Mouse (Mus musculus) heart, embryonic 12.5 days (tissue): ENCODE measurements around the gene Gprc5b. TPM values are rescaled to one million over a fixed set of nuclear protein-coding genes. Genes with fewer than 3 reads are reported as not detected.

Experiments
- ATAC-seq: fragments of 200-750 bp; cut with Nextera tagmentation; 2 replicates; pipeline ENCODE4 v1.8.0; 2017; ENCODE audit warnings: moderate TSS enrichment, moderate library complexity; ENCODE audit not compliant: insufficient number of reproducible peaks, low FRiP score
- H3K27ac ChIP-seq: fragments of 300-500 bp; sonication (generic); 2 replicates; pipeline ENCODE4 v1.5.1; 2016; ENCODE audit warnings: mild to moderate bottlenecking, moderate library complexity; ENCODE audit not compliant: poor library complexity, severe bottlenecking
- H3K27me3 ChIP-seq: fragments of 300-500 bp; sonication (generic); replicated peaks from 2 replicates; pipeline ENCODE4 v1.6.1; 2016; ENCODE audit warnings: mild to moderate bottlenecking, moderate library complexity
- H3K36me3 ChIP-seq: fragments of 300-500 bp; sonication (generic); 2 replicates; pipeline ENCODE4 v1.6.1; 2016; ENCODE audit warnings: mild to moderate bottlenecking, moderate library complexity
- H3K4me1 ChIP-seq: fragments of 300-500 bp; sonication (generic); replicated peaks from 2 replicates; pipeline ENCODE4 v1.6.1; 2016; ENCODE audit warnings: mild to moderate bottlenecking
- H3K4me2 ChIP-seq: fragments of 300-500 bp; sonication (generic); 2 replicates; pipeline ENCODE4 v1.6.1; 2016; ENCODE audit warnings: mild to moderate bottlenecking, moderate library complexity
- H3K4me3 ChIP-seq: fragments of 300-500 bp; sonication (generic); 2 replicates; pipeline ENCODE4 v1.5.1; 2016; ENCODE audit warnings: mild to moderate bottlenecking
- H3K9ac ChIP-seq: fragments of 300-500 bp; sonication (generic); 2 replicates; pipeline ENCODE4 v1.6.1; 2016; ENCODE audit warnings: mild to moderate bottlenecking, moderate library complexity
- H3K9me3 ChIP-seq: fragments of 300-500 bp; sonication (generic); replicated peaks from 2 replicates; pipeline ENCODE4 v1.6.1; 2016; ENCODE audit warnings: mild to moderate bottlenecking, moderate library complexity
- WGBS: fragments of 180-500 bp; shearing (Covaris S2); methylation state at CpG from one replicate; pipeline ENCODE4 v1.1.7; 2016; 5-methylcytosine and 5-hydroxymethylcytosine counted together
- polyA plus RNA-seq: library from polyadenylated mRNA; unstranded; fragments of >200 nt; fragmentation: Nextera tagmentation; extraction: Ambion mirVana; gene quantifications from 2 replicates; pipeline ENCODE4 v1.2.1, GENCODE M21; 2016

Gene Gprc5b
- polyA plus RNA-seq, 1 experiment from 2014 or later: 3.3 TPM

- Histone ChIP-seq H3K27ac (no peak overlapping the region), H3K4me1 (peaks cover 33% of the 10 kb centered on the region), H3K36me3 (no peaks in the 10 kb centered on the region), H3K4me2 (no peak overlapping the region), H3K27me3 (0 out of 2 replicates have a peak, but pooled peaks cover 5% of the 10 kb centered on the region), H3K4me3 (no peak overlapping the region), H3K9me3 (no peaks in the 10 kb centered on the region), H3K9ac (no peak overlapping the region)
- no peak for ATAC-seq
- 47% methylated on average over 5 of the region's 5 CpGs for WGBS
Measured at GRCm38 (mm10) chr7:118989275-118989856, 5.6 kb downstream of the Gprc5b start.

DNA sequence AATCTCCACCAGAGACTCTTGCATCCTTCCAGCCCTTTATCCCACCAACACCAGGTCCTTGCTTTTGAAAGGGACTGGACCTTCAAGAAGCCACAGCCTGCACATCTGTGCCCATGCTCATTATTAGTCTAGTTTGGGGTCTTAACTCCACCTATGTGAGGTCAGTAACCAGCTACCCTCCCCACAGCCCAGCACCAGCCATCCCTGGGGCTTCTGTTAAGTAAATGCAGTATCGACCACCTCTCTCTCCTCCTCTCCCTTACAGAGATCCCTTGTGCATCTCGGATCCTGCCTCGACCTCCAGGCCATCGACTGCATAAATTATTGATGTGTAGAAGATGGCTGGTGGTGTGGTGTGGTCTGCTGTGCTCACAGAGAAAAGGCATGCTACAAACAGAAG, 8.6 kb downstream of the Gprc5b start:
- Histone ChIP-seq H3K9ac (no peak overlapping the region), H3K27ac (no peak overlapping the region), H3K4me2 (no peak overlapping the region), H3K9me3 (no peaks in the 10 kb centered on the region), H3K4me3 (no peak overlapping the region), H3K36me3 (peaks cover 12% of the 10 kb centered on the region), H3K27me3 (no peaks in the 10 kb centered on the region), H3K4me1 (peaks cover 11% of the 10 kb centered on the region)
- 69% methylated on average over 4 of the region's 4 CpGs for WGBS
- no peak for ATAC-seq

DNA sequence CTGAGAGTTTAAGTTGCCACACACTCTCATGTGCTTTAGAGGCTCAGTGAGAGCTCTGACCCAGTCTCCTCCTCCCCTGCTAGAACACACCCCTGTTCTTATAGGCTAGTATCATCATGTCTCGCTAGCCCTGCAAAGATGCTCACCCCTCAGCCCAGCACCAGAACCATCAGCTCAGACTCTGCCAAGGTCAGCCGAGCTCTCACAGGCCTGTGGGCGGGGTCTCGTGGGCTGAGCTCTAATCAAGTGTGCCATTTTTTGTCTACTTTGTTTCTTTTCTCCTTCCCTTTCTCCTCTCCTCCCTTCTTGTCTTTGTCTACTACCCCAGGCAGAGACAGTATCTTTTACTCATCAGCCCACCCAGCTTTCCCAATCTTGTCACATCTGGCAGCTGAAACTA, 9.2 kb downstream of the Gprc5b start:
- no peak overlapping the region for H3K9ac ChIP-seq
- H3K9me3 ChIP-seq: no peaks in the 10 kb centered on the region
- H3K4me1 ChIP-seq: peaks cover 11% of the 10 kb centered on the region
- ATAC-seq: no peak
- 80% methylated on average over 4 of the region's 4 CpGs for WGBS
- no peaks in the 10 kb centered on the region for H3K27me3 ChIP-seq
- peaks cover 12% of the 10 kb centered on the region for H3K36me3 ChIP-seq
- no peak overlapping the region for H3K4me2 ChIP-seq
- H3K4me3 ChIP-seq: no peak overlapping the region
- H3K27ac ChIP-seq: no peak overlapping the region

DNA sequence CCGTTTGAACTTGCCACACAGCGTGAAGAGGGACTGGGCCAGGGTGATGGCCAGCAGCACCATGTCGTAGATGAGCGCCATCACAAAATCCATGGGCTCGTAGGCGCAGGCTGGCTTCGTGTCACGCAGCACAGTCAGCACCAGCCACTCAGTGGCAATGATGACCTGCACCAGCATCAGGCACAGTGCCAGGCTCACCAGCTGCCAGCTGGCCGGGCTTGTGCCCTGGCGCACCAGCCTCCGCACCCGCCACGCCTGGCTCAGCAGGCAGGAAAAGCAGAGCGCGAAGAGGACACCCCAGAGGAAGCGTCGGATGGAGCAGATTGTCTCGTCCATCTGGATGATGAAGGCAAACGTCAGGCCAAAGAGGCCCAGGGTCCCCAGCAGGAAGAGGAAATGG, 11.1 kb downstream of the Gprc5b start:
- no peak for ATAC-seq
- Histone ChIP-seq H3K4me2 (no peak overlapping the region), H3K4me1 (0 out of 2 replicates have a peak, but pooled peaks cover 1% of the 10 kb centered on the region), H3K9me3 (no peaks in the 10 kb centered on the region), H3K4me3 (no peak overlapping the region), H3K27me3 (no peaks in the 10 kb centered on the region), H3K9ac (no peak overlapping the region), H3K36me3 (peaks cover 12% of the 10 kb centered on the region), H3K27ac (no peak overlapping the region)
- 82% methylated on average over 19 of the region's 19 CpGs for WGBS

DNA sequence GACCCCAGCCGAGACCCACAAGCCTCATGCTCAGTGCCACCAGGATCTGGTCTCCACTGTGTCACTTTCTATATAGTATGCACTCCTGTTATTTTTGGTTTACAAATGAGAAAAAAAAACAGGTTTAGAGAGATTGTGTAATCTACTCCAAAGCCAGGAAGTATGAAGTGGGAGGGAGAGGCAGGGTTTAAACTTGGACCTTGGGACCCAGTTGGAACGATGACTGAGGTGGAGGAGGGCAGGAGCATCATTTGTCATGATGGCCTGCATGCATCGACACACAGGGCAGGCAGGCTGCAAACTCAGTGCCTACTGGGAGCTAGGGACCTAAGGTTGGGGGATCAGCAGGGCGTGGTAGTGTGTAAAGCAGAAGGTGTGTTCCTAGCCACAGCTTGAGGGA, 12.4 kb downstream of the Gprc5b start:
- Histone ChIP-seq H3K4me2 (no peak overlapping the region), H3K4me1 (no peaks in the 10 kb centered on the region), H3K9ac (no peak overlapping the region), H3K9me3 (no peaks in the 10 kb centered on the region), H3K4me3 (no peak overlapping the region), H3K36me3 (peaks cover 12% of the 10 kb centered on the region), H3K27me3 (no peaks in the 10 kb centered on the region), H3K27ac (no peak overlapping the region)
- 78% methylated on average over 4 of the region's 4 CpGs for WGBS
- ATAC-seq: no peak

GRCm38 (mm10) chr7:118981831-118982230, 13.2 kb downstream of the Gprc5b start:
- Histone ChIP-seq H3K4me3 (no peak overlapping the region), H3K27ac (no peak overlapping the region), H3K9ac (no peak overlapping the region), H3K4me1 (peaks cover 6% of the 10 kb centered on the region), H3K27me3 (no peaks in the 10 kb centered on the region), H3K4me2 (no peak overlapping the region), H3K36me3 (peaks cover 12% of the 10 kb centered on the region), H3K9me3 (no peaks in the 10 kb centered on the region)
- WGBS: 81% methylated on average over 5 of the region's 5 CpGs
- no peak for ATAC-seq

GRCm38 (mm10) chr7:118981346-118981745, 13.7 kb downstream of the Gprc5b start:
- ATAC-seq: no peak
- Histone ChIP-seq H3K36me3 (peaks cover 12% of the 10 kb centered on the region), H3K27ac (no peak overlapping the region), H3K4me2 (no peak overlapping the region), H3K27me3 (no peaks in the 10 kb centered on the region), H3K4me3 (no peak overlapping the region), H3K4me1 (peaks cover 11% of the 10 kb centered on the region), H3K9ac (no peak overlapping the region), H3K9me3 (no peaks in the 10 kb centered on the region)
- WGBS: 68% methylated on average over 4 of the region's 4 CpGs

GRCm38 (mm10) chr7:118979708-118980107, 15.3 kb downstream of the Gprc5b start:
- 73% methylated on average over 9 of the region's 9 CpGs for WGBS
- ATAC-seq: no peak
- no peak overlapping the region for H3K27ac ChIP-seq
- no peaks in the 10 kb centered on the region for H3K27me3 ChIP-seq
- H3K9me3 ChIP-seq: no peaks in the 10 kb centered on the region
- H3K4me1 ChIP-seq: peaks cover 15% of the 10 kb centered on the region
- no peak overlapping the region for H3K4me3 ChIP-seq
- H3K4me2 ChIP-seq: no peak overlapping the region
- H3K36me3 ChIP-seq: peaks cover 12% of the 10 kb centered on the region
- H3K9ac ChIP-seq: no peak overlapping the region

GRCm38 (mm10) chr7:118979121-118979520, 15.9 kb downstream of the Gprc5b start:
- Histone ChIP-seq H3K9me3 (no peaks in the 10 kb centered on the region), H3K36me3 (peaks cover 10% of the 10 kb centered on the region), H3K9ac (no peak overlapping the region), H3K4me2 (no peak overlapping the region), H3K27ac (no peak overlapping the region), H3K4me3 (no peak overlapping the region), H3K27me3 (no peaks in the 10 kb centered on the region), H3K4me1 (peaks cover 15% of the 10 kb centered on the region)
- ATAC-seq: no peak
- 81% methylated on average over 7 of the region's 7 CpGs for WGBS

DNA sequence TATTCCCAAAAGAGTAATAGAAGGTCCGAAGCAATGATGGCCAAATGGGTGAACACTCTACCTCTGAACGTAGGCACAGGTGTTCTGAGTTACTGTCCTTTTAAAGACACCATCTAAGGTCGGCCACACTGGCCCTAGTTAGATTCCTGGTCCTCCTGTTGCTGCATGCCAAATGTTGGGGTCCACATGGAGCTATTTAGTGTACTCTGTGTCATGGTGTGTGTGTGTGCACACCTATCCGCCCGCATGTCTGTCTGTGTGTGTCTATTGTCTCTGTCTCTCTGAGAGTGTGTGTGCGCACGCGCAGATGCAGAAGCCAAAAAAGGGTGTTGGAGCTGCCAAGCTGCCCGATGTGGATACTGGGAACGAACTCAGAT, 17.9 kb downstream of the Gprc5b start:
- no peak overlapping the region for H3K9ac ChIP-seq
- H3K27ac ChIP-seq: peak overlapping the region; percentile 14; the same call in 1 of the 2 replicates
- H3K4me1 ChIP-seq: peaks cover 15% of the 10 kb centered on the region
- no peak overlapping the region for H3K4me3 ChIP-seq
- H3K27me3 ChIP-seq: no peaks in the 10 kb centered on the region
- H3K9me3 ChIP-seq: no peaks in the 10 kb centered on the region
- no peak overlapping the region for H3K4me2 ChIP-seq
- H3K36me3 ChIP-seq: no peaks in the 10 kb centered on the region; the same call in 1 of the 2 replicates
- 79% methylated on average over 10 of the region's 10 CpGs for WGBS
- ATAC-seq: no peak

DNA sequence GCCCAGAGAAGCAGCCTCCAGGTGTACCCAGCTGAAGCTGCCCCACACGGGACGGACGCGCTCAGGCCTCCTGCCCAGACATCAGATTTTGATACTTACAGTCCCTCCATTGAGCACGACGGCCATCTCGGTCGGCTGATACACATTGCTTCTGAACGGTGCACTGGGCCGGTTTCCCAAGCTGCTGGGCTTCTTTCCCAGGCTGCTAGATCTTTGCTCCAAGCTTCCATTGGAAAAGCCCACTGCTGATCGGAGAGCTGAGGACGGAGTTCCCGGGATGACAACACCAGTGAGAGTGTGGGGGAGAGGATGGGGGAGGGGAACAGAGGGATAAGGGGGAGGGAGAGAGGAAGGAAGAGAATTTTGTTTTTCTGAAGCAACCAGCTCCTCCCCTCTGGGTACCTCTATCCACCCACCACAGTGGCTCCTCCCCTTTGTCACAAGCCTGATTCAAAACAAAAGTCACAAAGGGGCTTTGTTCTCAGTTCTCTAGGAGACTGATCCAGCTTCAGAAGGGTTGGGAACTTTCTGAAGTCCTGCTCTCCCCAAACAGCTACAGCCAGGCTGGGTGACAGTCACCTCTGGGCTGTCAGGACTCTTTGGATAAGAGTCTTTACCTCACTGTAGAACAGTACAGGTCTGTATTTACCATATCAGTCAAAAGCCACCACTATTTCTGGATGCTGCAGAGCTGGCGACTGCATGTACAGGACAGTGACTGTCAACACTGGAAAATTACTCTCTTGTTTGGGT, 18.4 kb downstream of the Gprc5b start:
- Histone ChIP-seq H3K27me3 (no peaks in the 10 kb centered on the region), H3K4me1 (peaks cover 15% of the 10 kb centered on the region), H3K9me3 (no peaks in the 10 kb centered on the region), H3K4me2 (peak overlapping the region; percentile 51), H3K4me3 (peak overlapping the region; percentile 18; the same call in 1 of the 2 replicates), H3K9ac (no peak overlapping the region; the same call in 1 of the 2 replicates), H3K36me3 (no peaks in the 10 kb centered on the region; the same call in 1 of the 2 replicates), H3K27ac (no peak overlapping the region; the same call in none of the 2 replicates)
- WGBS: 19% methylated on average over 14 of the region's 14 CpGs
- 0 out of 2 replicates have a peak, but pooled peaks have one; percentile 37 for ATAC-seq
